Mouse (Mus musculus) urinary bladder, adult 18-20 months (tissue): ENCODE measurements around the gene Clec18a.
A peak's percentile ranks its signal among the peaks of the same experiment; 100 is the strongest.
"Not testable (repeated sequence)": the region's sequence is repeated elsewhere in the genome, so short reads cannot be mapped to it uniquely, and the experiment has no call there.

ENCODE experiments used
- DNase-seq, 2 experiments: peaks; one replicate each; pipeline ENCODE4 v3.0.0; 2022; ENCODE audit warnings: low spot score in 2 of 2, mixed read lengths in 2 of 2

Gene Clec18a

DNA sequence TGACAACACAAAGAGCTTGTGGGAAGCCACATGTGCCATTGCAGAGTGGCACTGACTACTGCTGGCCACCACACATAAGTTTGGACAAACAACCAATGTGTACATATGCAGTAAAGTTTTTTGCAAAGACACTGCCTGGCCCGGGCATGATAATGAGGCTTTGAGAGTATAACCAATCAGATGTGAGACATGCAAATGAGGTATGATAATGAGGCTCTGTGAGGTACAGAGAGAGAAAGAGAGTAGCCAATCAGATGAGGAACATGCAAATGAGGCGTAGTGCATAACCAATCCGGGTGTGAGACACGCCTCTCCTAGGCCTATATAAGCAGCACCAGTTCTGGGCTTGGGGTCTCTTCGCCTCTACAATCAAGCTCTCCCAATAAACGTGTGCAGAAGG lies at the start of gene Clec18a:
TSS of gene Clec18a (minus strand) at position 101 of the 400 bp plus-strand sequence.
- DNase-seq, result not testable (repeated sequence)

DNA sequence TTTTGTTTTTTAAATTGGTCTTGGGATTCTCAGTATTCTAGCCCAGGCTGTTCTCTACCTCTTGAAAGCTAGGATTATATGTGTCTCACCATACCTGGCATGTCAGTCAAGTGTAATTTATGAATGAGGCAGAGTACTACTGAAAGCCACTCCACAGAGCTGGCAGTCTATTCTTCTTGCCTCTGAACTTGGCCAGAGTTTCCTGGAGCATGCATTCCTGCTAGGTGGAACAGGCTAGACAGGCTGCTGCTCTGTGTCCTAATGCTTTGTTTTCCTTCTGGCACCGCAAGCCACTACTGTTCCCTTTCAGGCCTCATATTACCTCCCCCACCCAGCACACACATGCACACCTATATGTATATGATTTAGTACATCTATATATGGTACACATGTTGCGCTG lies 38.5 kb upstream of the Clec18a start:
- DNase-seq, result peak in 1 of 2 experiments; percentile 13

DNA sequence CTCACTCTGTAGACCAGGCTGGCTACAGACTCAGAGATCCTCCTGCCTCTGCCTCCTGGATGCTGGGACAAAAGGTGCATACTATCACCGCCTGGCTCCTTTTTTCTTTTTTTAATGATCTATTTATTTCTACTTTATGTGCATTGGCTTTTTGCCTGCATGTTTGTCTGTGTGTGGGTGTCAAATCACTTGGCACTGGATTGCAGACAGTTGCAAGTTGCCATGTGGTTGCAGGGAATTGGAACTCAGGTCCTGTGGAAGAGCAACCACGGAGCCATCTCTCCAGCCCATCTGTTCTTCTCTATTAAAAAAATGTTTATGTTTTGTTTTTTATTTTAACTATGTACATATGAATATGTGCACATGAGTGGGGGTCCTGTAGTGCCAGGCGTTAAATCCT lies 27.3 kb upstream of the Clec18a start:
- no peak for DNase-seq

GRCm38 (mm10) chr8:111114891-111115290 lies 22.7 kb upstream of the Clec18a start:
- DNase-seq, result no peak

GRCm38 (mm10) chr8:111094719-111095302 lies 2.6 kb upstream of the Clec18a start:
- not testable (repeated sequence) for DNase-seq

DNA sequence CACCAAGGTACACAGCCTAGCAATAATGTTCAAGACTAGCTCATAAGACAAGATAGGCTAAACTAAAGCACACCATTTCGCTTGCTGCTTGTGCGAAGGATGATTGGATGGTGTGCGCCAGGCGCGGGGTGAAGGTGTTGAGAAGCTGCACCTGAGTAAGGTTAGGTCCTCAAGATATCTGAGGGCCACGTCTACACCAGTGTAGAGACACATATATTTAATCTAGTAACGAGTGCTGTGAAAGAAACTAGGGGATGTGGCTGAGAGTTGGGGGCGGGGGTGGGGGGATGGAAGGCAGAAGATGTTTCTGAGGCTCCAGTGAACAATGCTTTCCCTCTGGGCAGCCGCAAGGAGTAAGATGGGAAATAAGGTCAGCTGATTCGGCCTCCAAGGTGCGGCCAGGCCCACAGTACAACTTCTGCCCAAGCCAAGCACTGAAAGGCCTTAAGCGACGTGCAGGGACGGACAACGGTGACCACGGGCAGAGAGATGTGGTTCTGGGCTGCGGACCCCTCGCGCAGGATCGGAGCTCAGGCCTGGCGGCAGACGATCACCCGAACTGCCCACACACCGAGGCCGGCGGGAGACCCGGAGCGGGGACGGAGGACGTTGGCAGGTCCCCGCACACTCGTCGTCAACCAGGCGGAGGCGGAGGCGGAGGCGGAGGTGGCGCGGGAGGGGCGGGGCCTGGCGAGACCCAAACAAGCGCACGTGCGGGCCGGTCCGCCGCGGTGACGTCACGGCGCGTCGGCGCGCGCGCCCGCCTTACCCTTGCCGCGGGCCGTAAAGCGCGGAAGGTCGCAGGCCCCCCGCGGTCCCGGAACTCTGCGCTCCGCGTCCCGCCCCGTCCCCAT lies 1.9 kb upstream of the Clec18a start, which contains the start of gene Pdpr:
TSS of gene Pdpr (plus strand) at position 766 of the 854 bp plus-strand sequence.
- DNase-seq, result peak; percentile 88 to 94

DNA sequence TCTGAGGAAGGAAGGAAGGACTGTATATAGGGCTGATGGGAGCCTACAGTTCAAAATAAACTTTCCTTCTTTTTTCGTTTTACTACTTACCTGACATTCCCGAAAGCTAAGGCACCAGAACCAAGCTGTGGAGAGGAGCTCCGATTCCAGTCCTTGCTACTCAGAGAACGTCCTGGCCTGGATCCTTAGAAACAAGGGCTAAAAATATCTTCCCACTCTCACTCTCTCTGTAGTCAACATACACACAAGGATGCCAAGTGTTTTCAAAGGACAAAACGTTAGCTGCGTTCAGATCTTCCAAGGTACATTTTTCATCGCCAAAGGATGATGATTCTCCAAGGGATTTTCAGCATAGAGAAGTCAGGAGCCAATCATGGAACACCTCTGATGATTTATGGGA lies 520 bp downstream of the Clec18a start:
- DNase-seq, result no peak

DNA sequence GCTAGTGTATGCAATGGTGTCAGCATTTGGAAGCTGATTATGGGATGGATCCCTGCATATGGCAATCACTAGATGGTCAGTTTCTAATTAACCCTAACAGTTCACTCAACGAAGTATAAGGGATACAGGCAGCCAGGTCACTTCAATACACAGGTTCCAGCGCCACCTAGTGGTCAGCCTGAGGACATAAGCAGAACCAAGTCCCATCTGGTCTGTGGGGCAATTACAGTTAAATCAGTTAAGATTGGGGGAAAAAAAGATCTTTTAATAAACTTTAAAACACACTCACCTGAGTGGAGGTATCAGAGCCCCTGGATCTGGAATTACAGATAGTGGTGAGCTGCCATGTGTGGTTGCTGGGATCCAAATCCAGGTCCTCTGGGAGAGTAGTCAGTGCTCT lies 2.1 kb downstream of the Clec18a start:
- DNase-seq, result peak; percentile 29 to 61

GRCm38 (mm10) chr8:111083936-111084335 lies 8.3 kb downstream of the Clec18a start:
- DNase-seq, result not testable (repeated sequence)

DNA sequence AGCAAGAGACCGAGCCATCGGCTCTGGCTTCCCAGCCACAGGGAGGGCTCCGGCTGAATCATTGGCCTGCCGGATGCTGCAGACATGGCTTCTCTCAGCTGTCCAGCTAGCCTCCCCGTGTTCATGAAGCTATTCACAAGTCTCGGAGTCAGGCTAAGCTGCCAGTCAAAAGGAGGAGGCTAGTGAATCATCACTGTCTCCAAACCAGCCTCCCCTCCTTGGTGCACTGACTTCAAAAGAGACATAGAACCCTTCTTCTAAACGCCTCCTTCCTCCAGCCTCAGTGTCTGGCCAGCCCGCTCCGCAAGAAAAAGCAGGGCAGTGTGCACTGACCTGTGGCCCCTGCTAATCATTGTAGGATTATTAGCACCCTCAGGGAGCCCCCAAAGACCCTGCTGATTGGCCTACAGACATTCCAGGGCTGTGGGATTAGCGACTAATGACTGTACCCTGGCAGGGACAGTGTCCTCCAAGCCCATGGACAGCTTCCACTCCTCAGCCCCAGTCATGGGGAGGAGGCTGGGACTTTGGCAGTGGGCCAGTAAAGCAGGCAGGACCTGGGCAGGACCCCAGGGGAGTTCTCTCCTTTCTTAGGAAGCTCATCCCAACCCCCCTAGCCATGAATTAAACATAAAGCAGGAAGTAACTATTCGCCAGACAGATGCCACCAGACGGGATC lies 10.5 kb downstream of the Clec18a start:
- DNase-seq, result no peak

DNA sequence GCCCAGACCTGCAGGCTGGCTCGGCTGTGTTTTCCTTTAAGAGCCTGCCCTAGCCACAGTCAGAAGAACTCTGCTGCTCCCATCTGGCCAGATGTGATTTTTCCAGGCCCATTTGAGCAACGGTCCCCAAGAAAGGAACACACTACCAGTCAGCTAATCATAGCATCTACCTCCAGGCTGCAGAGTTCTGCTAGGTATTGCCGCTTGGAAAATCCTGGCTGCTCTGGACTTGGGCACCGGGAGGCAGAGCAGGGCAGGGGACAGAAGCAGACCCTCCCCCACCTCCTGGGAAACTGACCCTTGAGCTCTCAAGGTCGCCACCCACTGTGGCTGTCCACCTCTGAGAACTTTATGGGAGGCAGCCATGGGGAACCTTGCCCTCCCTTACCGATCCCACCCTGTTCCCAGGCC lies 12.4 kb downstream of the Clec18a start:
- no peak for DNase-seq

GRCm38 (mm10) chr8:111079461-111079860 lies 12.8 kb downstream of the Clec18a start:
- DNase-seq, result no peak

- DNase-seq, result no peak
Observed at GRCm38 (mm10) chr8:111075926-111076325, 16.3 kb downstream of the Clec18a start.

DNA sequence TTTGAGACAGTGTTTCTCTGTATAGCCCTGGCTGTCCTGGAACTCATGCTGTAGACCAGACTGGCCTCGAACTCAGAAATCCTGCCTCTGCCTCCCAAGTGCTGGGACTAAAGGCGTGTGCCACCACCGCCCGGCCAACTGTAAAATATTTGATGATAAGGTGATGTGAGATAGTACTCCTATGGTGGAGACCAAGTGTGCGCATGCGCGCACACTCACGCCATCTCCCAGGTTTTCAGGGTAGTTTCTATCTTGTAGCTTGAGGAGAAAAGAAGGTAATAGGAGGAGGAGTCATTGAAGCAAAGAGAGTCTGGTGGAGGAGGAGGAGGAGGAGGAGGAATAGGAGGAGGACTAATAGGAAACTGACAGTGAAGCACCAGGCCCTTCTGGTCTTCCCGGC lies 23.6 kb downstream of the Clec18a start:
- DNase-seq, result not testable (repeated sequence)

- DNase-seq, result no peak
Observed at GRCm38 (mm10) chr8:111067439-111067838, 24.8 kb downstream of the Clec18a start.

DNA sequence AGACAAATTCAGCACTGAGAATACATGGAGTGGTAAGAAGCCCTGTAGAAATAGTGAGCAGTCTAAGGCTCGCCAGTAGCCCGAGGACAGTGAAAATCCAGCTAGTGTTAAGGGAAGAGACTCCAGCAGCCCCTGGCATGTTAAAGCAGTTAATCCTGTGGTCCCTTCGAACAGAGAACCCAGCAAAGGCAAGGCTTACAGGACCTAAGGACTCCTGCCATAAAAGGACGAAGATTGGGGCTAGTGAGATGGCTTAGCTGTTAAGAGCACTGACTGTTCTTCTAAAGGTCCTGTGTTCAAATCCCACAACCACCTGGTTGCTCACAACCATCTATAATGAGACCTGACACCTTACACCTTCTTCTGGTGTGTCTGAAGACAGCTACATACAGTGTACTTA lies 25.9 kb downstream of the Clec18a start:
- DNase-seq, result no peak

DNA sequence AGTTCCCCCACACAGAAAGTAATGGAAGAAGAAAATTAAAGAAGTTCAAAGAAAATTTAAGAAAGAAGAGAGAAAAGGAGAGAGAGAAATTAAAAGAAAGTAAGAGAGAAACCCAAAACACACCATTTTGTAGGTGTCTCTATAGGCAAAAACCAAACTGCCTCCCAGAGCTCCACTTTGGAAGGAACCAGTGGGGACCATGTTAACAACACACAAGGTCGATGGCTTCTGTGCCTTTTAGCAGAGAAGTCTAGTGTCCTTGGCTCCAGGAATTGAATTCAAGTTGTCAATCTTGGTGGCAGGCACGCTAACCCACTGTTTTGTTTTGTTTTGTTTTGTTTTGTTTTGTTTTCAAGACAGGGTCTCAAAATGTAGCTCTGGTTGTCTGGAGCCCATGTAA lies 29.3 kb downstream of the Clec18a start:
- no peak for DNase-seq

GRCm38 (mm10) chr8:111062072-111062757 lies 30.0 kb downstream of the Clec18a start:
- DNase-seq, result peak; percentile 55 to 67

- DNase-seq, result no peak
Observed at GRCm38 (mm10) chr8:111061688-111062071, 30.5 kb downstream of the Clec18a start.

GRCm38 (mm10) chr8:111058946-111059572 lies 33.2 kb downstream of the Clec18a start:
- no peak for DNase-seq

DNA sequence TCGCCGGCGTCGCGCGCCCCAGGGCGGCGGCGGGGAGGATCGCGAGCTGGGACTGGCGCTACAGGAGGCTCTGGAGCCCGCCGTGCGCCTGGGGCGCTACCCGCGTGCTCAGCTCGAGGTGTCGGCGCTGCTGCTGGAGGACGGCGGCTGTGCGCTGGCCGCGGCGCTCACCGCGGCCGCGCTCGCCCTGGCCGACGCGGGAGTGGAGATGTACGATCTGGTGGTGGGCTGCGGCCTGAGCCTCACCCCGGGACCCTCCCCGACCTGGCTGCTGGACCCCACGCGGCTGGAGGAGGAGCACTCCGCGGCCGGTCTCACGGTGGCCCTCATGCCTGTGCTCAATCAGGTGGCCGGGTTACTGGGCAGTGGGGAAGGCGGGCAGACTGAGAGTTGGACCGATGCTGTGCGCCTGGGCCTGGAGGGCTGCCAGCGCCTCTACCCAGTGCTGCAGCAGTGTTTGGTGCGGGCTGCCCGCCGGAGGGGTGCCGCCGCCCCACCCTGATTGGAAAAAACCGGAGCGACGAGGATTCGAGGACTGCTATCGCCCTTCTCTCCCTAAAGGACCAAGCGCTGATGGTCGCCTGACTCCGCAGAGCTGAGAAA lies 35.4 kb downstream of the Clec18a start:
- DNase-seq, result peak in 1 of 2 experiments; percentile 45
